Mouse (Mus musculus): Measurements from ENCODE around the gene Cnn3. TPM values are rescaled to one million over a fixed set of nuclear protein-coding genes. Genes with fewer than 3 reads are reported as not detected.

The Cnn3 gene
- polyA plus RNA-seq, 1 experiment: 589 TPM

GRCm38 (mm10) chr3:121389366-121389765, 36.9 kb upstream of the Cnn3 start:
- Histone ChIP-seq H3K36me3 (ENCODE audit: control insufficient read depth, insufficient read depth) (no peaks in the 10 kb centered on the region), H3ac (ENCODE audit: control insufficient read depth, insufficient read length) (no peak overlapping the region), H3K79me2 (ENCODE audit: control insufficient read depth, insufficient read depth) (no peaks in the 10 kb centered on the region), H3K4me3 (no peak overlapping the region), H3K4me2 (ENCODE audit: low read depth) (no peak overlapping the region), H3K27me3 (ENCODE audit: control insufficient read depth, insufficient read depth, insufficient read length) (no peaks in the 10 kb centered on the region)
- TF ChIP-seq POLR2AphosphoS2 (IDR thresholded peaks at IDR 0.05; ENCODE audit: insufficient read length, low read depth) (no peak), E2F4 (IDR thresholded peaks at IDR 0.05; ENCODE audit: insufficient read depth) (no peak), MYOD1 (IDR thresholded peaks at IDR 0.05; ENCODE audit: control insufficient read depth in 1 of 3, insufficient read length in 2 of 3, low read depth in 2 of 3) (no peak), MAX (IDR thresholded peaks at IDR 0.05; ENCODE audit: low read depth) (no peak), MYOG (IDR thresholded peaks at IDR 0.05; ENCODE audit: control insufficient read depth in 1 of 3, insufficient read depth in 1 of 3, insufficient read length in 2 of 3, low read depth in 2 of 3) (no peak), TCF3 (IDR thresholded peaks at IDR 0.05; ENCODE audit: insufficient read length, low read depth) (no peak), REST (IDR thresholded peaks at IDR 0.05; ENCODE audit: insufficient read depth, insufficient read length) (no peak), CEBPB (IDR thresholded peaks at IDR 0.05; ENCODE audit: insufficient read depth, poor library complexity, severe bottlenecking) (no peak), SRF (IDR thresholded peaks at IDR 0.05; ENCODE audit: control insufficient read depth, insufficient read length, low read depth) (no peak), USF1 (IDR thresholded peaks at IDR 0.05; ENCODE audit: low read depth) (no peak), TCF12 (IDR thresholded peaks at IDR 0.05; ENCODE audit: insufficient read depth, poor library complexity, severe bottlenecking) (no peak), POLR2A (IDR thresholded peaks at IDR 0.05; ENCODE audit: insufficient read length, low read depth) (no peak)

GRCm38 (mm10) chr3:121389860-121390530, 36.3 kb upstream of the Cnn3 start:
- Histone ChIP-seq H3K36me3 (ENCODE audit: control insufficient read depth, insufficient read depth) (no peaks in the 10 kb centered on the region), H3K79me2 (ENCODE audit: control insufficient read depth, insufficient read depth) (no peaks in the 10 kb centered on the region), H3ac (ENCODE audit: control insufficient read depth, insufficient read length) (no peak overlapping the region), H3K4me3 (no peak overlapping the region), H3K4me2 (ENCODE audit: low read depth) (no peak overlapping the region), H3K27me3 (ENCODE audit: control insufficient read depth, insufficient read depth, insufficient read length) (no peaks in the 10 kb centered on the region)
- TF ChIP-seq MYOG (IDR thresholded peaks at IDR 0.05; ENCODE audit: control insufficient read depth in 1 of 3, insufficient read depth in 1 of 3, insufficient read length in 2 of 3, low read depth in 2 of 3) (no peak), E2F4 (IDR thresholded peaks at IDR 0.05; ENCODE audit: insufficient read depth) (no peak)

- no peak overlapping the region for H3ac ChIP-seq (ENCODE audit: control insufficient read depth, insufficient read length)
- H3K36me3 ChIP-seq (ENCODE audit: control insufficient read depth, insufficient read depth): no peaks in the 10 kb centered on the region
- no peaks in the 10 kb centered on the region for H3K79me2 ChIP-seq (ENCODE audit: control insufficient read depth, insufficient read depth)
- H3K4me2 ChIP-seq (ENCODE audit: low read depth): no peak overlapping the region
- H3K27me3 ChIP-seq (ENCODE audit: control insufficient read depth, insufficient read depth, insufficient read length): no peaks in the 10 kb centered on the region
- no peak overlapping the region for H3K4me3 ChIP-seq
- TF ChIP-seq MYOD1 (IDR thresholded peaks at IDR 0.05; ENCODE audit: control insufficient read depth in 1 of 3, insufficient read length in 2 of 3, low read depth in 2 of 3) (peak in 2 of 3 experiments; percentile 44 to 53), MAX (IDR thresholded peaks at IDR 0.05; ENCODE audit: low read depth) (no peak)
These were observed 35.6 kb upstream of the Cnn3 start for GRCm38 (mm10) chr3:121390724-121391123.

GRCm38 (mm10) chr3:121395588-121396295, 30.6 kb upstream of the Cnn3 start:
- H3K4me3 ChIP-seq: no peak overlapping the region
- no peaks in the 10 kb centered on the region for H3K27me3 ChIP-seq (ENCODE audit: control insufficient read depth, insufficient read depth, insufficient read length)
- peak overlapping the region; percentile 45 for H3K4me2 ChIP-seq (ENCODE audit: low read depth)
- no peaks in the 10 kb centered on the region for H3K79me2 ChIP-seq (ENCODE audit: control insufficient read depth, insufficient read depth)
- H3ac ChIP-seq (ENCODE audit: control insufficient read depth, insufficient read length): no peak overlapping the region
- TF ChIP-seq MAX (IDR thresholded peaks at IDR 0.05; ENCODE audit: low read depth): no peak
- no peak for TF ChIP-seq POLR2AphosphoS2 (IDR thresholded peaks at IDR 0.05; ENCODE audit: insufficient read length, low read depth)
- TF ChIP-seq MYOD1 (IDR thresholded peaks at IDR 0.05; ENCODE audit: control insufficient read depth in 1 of 3, insufficient read length in 2 of 3, low read depth in 2 of 3): no peak
- no peak for TF ChIP-seq E2F4 (IDR thresholded peaks at IDR 0.05; ENCODE audit: insufficient read depth)
- no peaks in the 10 kb centered on the region for H3K36me3 ChIP-seq (ENCODE audit: control insufficient read depth, insufficient read depth)

GRCm38 (mm10) chr3:121396561-121396960, 29.7 kb upstream of the Cnn3 start:
- TF ChIP-seq MAX (IDR thresholded peaks at IDR 0.05; ENCODE audit: low read depth): no peak
- no peak for TF ChIP-seq TCF12 (IDR thresholded peaks at IDR 0.05; ENCODE audit: insufficient read depth, poor library complexity, severe bottlenecking)
- TF ChIP-seq POLR2A (IDR thresholded peaks at IDR 0.05; ENCODE audit: insufficient read length, low read depth): no peak
- no peak for TF ChIP-seq CEBPB (IDR thresholded peaks at IDR 0.05; ENCODE audit: insufficient read depth, poor library complexity, severe bottlenecking)
- no peak for TF ChIP-seq SRF (IDR thresholded peaks at IDR 0.05; ENCODE audit: control insufficient read depth, insufficient read length, low read depth)
- no peak for TF ChIP-seq TCF3 (IDR thresholded peaks at IDR 0.05; ENCODE audit: insufficient read length, low read depth)
- no peak for TF ChIP-seq POLR2AphosphoS2 (IDR thresholded peaks at IDR 0.05; ENCODE audit: insufficient read length, low read depth)
- no peak for TF ChIP-seq USF1 (IDR thresholded peaks at IDR 0.05; ENCODE audit: low read depth)
- no peak for TF ChIP-seq REST (IDR thresholded peaks at IDR 0.05; ENCODE audit: insufficient read depth, insufficient read length)
- TF ChIP-seq E2F4 (IDR thresholded peaks at IDR 0.05; ENCODE audit: insufficient read depth): no peak
- no peak for TF ChIP-seq MYOD1 (IDR thresholded peaks at IDR 0.05; ENCODE audit: control insufficient read depth in 1 of 3, insufficient read length in 2 of 3, low read depth in 2 of 3)
- no peak for TF ChIP-seq MYOG (IDR thresholded peaks at IDR 0.05; ENCODE audit: control insufficient read depth in 1 of 3, insufficient read depth in 1 of 3, insufficient read length in 2 of 3, low read depth in 2 of 3)
- Histone ChIP-seq H3K36me3 (ENCODE audit: control insufficient read depth, insufficient read depth) (no peaks in the 10 kb centered on the region), H3ac (ENCODE audit: control insufficient read depth, insufficient read length) (no peak overlapping the region), H3K4me3 (no peak overlapping the region), H3K4me2 (ENCODE audit: low read depth) (no peak overlapping the region), H3K27me3 (ENCODE audit: control insufficient read depth, insufficient read depth, insufficient read length) (no peaks in the 10 kb centered on the region), H3K79me2 (ENCODE audit: control insufficient read depth, insufficient read depth) (no peaks in the 10 kb centered on the region)

Measured in myocyte (in vitro differentiated cells).